Mouse (Mus musculus): ENCODE measurements around the gene Zfp715. TPM values are rescaled to one million over a fixed set of nuclear protein-coding genes. Genes with fewer than 3 reads are reported as not detected.

Zfp715 gene
- total RNA-seq, 1 experiment = 12.9 TPM

- H3K27ac ChIP-seq (ENCODE audit: insufficient read depth, low read depth, low read length, poor library complexity, severe bottlenecking) = no peak overlapping the region; the same call in 1 of the 2 replicates
- H3K36me3 ChIP-seq (ENCODE audit: control insufficient read depth, insufficient read depth, low read length, poor library complexity, severe bottlenecking) = no peaks in the 10 kb centered on the region
- H3K9me3 ChIP-seq (ENCODE audit: control insufficient read depth, insufficient read depth, low read depth, low read length) = no peaks in the 10 kb centered on the region
- H3K4me3 ChIP-seq (ENCODE audit: insufficient read depth in 1 of 2, low read depth in 1 of 2, low read length in 2 of 2, poor library complexity in 1 of 2, severe bottlenecking in 1 of 2) = peak overlapping the region; percentile 38 to 49
- H3K4me1 ChIP-seq (ENCODE audit: control insufficient read depth in 2 of 2, insufficient read depth in 2 of 2, low read length in 2 of 2, poor library complexity in 1 of 2) = peaks cover 2% of the 10 kb centered on the region in 2 experiments; a peak in 2 of 4 replicates
- in situ Hi-C loops (cut with MboI; ENCODE audit: low sequenced_read_pairs in 2 of 2, unreplicated experiment in 2 of 2) = no loop called here
- TF ChIP-seq ZNF384 (IDR thresholded peaks at IDR 0.05; ENCODE audit: low read depth, low read length) (no peak), MAFK (IDR thresholded peaks at IDR 0.05; ENCODE audit: insufficient read depth, low read depth, low read length) (no peak), CHD2 (IDR thresholded peaks at IDR 0.05; ENCODE audit: low read depth, low read length) (no peak), HCFC1 (IDR thresholded peaks at IDR 0.05; ENCODE audit: borderline replicate concordance, insufficient read depth, low read length) (no peak), ZC3H11A (IDR thresholded peaks at IDR 0.05; ENCODE audit: borderline replicate concordance, low read depth, low read length) (no peak)
- peak overlapping the region; percentile 64 for H3K9ac ChIP-seq (ENCODE audit: insufficient read depth, low read depth, low read length, poor library complexity, severe bottlenecking)
- DNase-seq (ENCODE audit: low read depth, low spot score) = no peak
Observed at GRCm38 (mm10) chr7:43326223-43326780, 13.2 kb upstream of the Zfp715 start.

- no peak for DNase-seq (ENCODE audit: low read depth, low spot score)
- H3K36me3 ChIP-seq (ENCODE audit: control insufficient read depth, insufficient read depth, low read length, poor library complexity, severe bottlenecking) = no peaks in the 10 kb centered on the region
- H3K27ac ChIP-seq (ENCODE audit: insufficient read depth, low read depth, low read length, poor library complexity, severe bottlenecking) = peak overlapping the region; percentile 49; the same call in 1 of the 2 replicates
- H3K4me3 ChIP-seq (ENCODE audit: insufficient read depth in 1 of 2, low read depth in 1 of 2, low read length in 2 of 2, poor library complexity in 1 of 2, severe bottlenecking in 1 of 2) = peak overlapping the region; percentile 88 to 92
- H3K9ac ChIP-seq (ENCODE audit: insufficient read depth, low read depth, low read length, poor library complexity, severe bottlenecking) = peak overlapping the region; percentile 87
- no peaks in the 10 kb centered on the region for H3K9me3 ChIP-seq (ENCODE audit: control insufficient read depth, insufficient read depth, low read depth, low read length)
- in situ Hi-C loops (cut with MboI; ENCODE audit: low sequenced_read_pairs in 2 of 2, unreplicated experiment in 2 of 2) = no loop called here
- TF ChIP-seq ZNF384 (IDR thresholded peaks at IDR 0.05; ENCODE audit: low read depth, low read length) (no peak), ZC3H11A (IDR thresholded peaks at IDR 0.05; ENCODE audit: borderline replicate concordance, low read depth, low read length) (no peak), CHD2 (IDR thresholded peaks at IDR 0.05; ENCODE audit: low read depth, low read length) (no peak), MAFK (IDR thresholded peaks at IDR 0.05; ENCODE audit: insufficient read depth, low read depth, low read length) (no peak), HCFC1 (IDR thresholded peaks at IDR 0.05; ENCODE audit: borderline replicate concordance, insufficient read depth, low read length) (no peak)
- H3K4me1 ChIP-seq (ENCODE audit: control insufficient read depth in 2 of 2, insufficient read depth in 2 of 2, low read length in 2 of 2, poor library complexity in 1 of 2) = peaks cover 3% of the 10 kb centered on the region in 2 experiments; a peak in 1 of 4 replicates
Observed at GRCm38 (mm10) chr7:43312386-43313012, 595 bp downstream of the Zfp715 start.

GRCm38 (mm10) chr7:43311632-43312031 is 1.5 kb downstream of the Zfp715 start:
- in situ Hi-C loops (cut with MboI; ENCODE audit: low sequenced_read_pairs in 2 of 2, unreplicated experiment in 2 of 2) = no loop called here
- H3K27ac ChIP-seq (ENCODE audit: insufficient read depth, low read depth, low read length, poor library complexity, severe bottlenecking) = no peak overlapping the region
- peaks cover 3% of the 10 kb centered on the region in 2 experiments; a peak in 1 of 4 replicates for H3K4me1 ChIP-seq (ENCODE audit: control insufficient read depth in 2 of 2, insufficient read depth in 2 of 2, low read length in 2 of 2, poor library complexity in 1 of 2)
- H3K36me3 ChIP-seq (ENCODE audit: control insufficient read depth, insufficient read depth, low read length, poor library complexity, severe bottlenecking) = no peaks in the 10 kb centered on the region
- H3K9me3 ChIP-seq (ENCODE audit: control insufficient read depth, insufficient read depth, low read depth, low read length) = no peaks in the 10 kb centered on the region
- DNase-seq (ENCODE audit: low read depth, low spot score) = no peak
- TF ChIP-seq MAFK (IDR thresholded peaks at IDR 0.05; ENCODE audit: insufficient read depth, low read depth, low read length) = no peak
- TF ChIP-seq ZNF384 (IDR thresholded peaks at IDR 0.05; ENCODE audit: low read depth, low read length) = no peak
- no peak for TF ChIP-seq CHD2 (IDR thresholded peaks at IDR 0.05; ENCODE audit: low read depth, low read length)
- TF ChIP-seq ZC3H11A (IDR thresholded peaks at IDR 0.05; ENCODE audit: borderline replicate concordance, low read depth, low read length) = no peak
- no peak for TF ChIP-seq HCFC1 (IDR thresholded peaks at IDR 0.05; ENCODE audit: borderline replicate concordance, insufficient read depth, low read length)
- H3K9ac ChIP-seq (ENCODE audit: insufficient read depth, low read depth, low read length, poor library complexity, severe bottlenecking) = no peak overlapping the region
- peak overlapping the region in 1 of 2 experiments; percentile 88; a peak in 1 of 4 replicates for H3K4me3 ChIP-seq (ENCODE audit: insufficient read depth in 1 of 2, low read depth in 1 of 2, low read length in 2 of 2, poor library complexity in 1 of 2, severe bottlenecking in 1 of 2)

GRCm38 (mm10) chr7:43309069-43309468 is 4.0 kb downstream of the Zfp715 start:
- Histone ChIP-seq H3K36me3 (ENCODE audit: control insufficient read depth, insufficient read depth, low read length, poor library complexity, severe bottlenecking) (no peaks in the 10 kb centered on the region; the same call in 1 of the 2 replicates), H3K4me3 (ENCODE audit: insufficient read depth in 1 of 2, low read depth in 1 of 2, low read length in 2 of 2, poor library complexity in 1 of 2, severe bottlenecking in 1 of 2) (no peak overlapping the region)

More at GRCm38 (mm10) chr7:43309069-43309468, 4.0 kb downstream of the Zfp715 start:
- H3K9ac ChIP-seq (ENCODE audit: insufficient read depth, low read depth, low read length, poor library complexity, severe bottlenecking) = no peak overlapping the region
- no peak overlapping the region for H3K27ac ChIP-seq (ENCODE audit: insufficient read depth, low read depth, low read length, poor library complexity, severe bottlenecking)
- H3K9me3 ChIP-seq (ENCODE audit: control insufficient read depth, insufficient read depth, low read depth, low read length) = no peaks in the 10 kb centered on the region
- in situ Hi-C loops (cut with MboI; ENCODE audit: low sequenced_read_pairs in 2 of 2, unreplicated experiment in 2 of 2) = no loop called here
- DNase-seq (ENCODE audit: low read depth, low spot score) = no peak
- TF ChIP-seq MAFK (IDR thresholded peaks at IDR 0.05; ENCODE audit: insufficient read depth, low read depth, low read length) = no peak
- TF ChIP-seq CHD2 (IDR thresholded peaks at IDR 0.05; ENCODE audit: low read depth, low read length) = no peak
- no peak for TF ChIP-seq HCFC1 (IDR thresholded peaks at IDR 0.05; ENCODE audit: borderline replicate concordance, insufficient read depth, low read length)
- TF ChIP-seq ZNF384 (IDR thresholded peaks at IDR 0.05; ENCODE audit: low read depth, low read length) = no peak
- TF ChIP-seq ZC3H11A (IDR thresholded peaks at IDR 0.05; ENCODE audit: borderline replicate concordance, low read depth, low read length) = no peak
- H3K4me1 ChIP-seq (ENCODE audit: control insufficient read depth in 2 of 2, insufficient read depth in 2 of 2, low read length in 2 of 2, poor library complexity in 1 of 2) = peaks cover 3% of the 10 kb centered on the region in 2 experiments; a peak in 1 of 4 replicates
